Mouse (Mus musculus) CH12F3 (cell line): ENCODE results near the gene Taok1.
"Not testable (repeated sequence)": the region's sequence is repeated elsewhere in the genome, so short reads cannot be mapped to it uniquely, and the experiment has no call there.

Experiments used
- in situ Hi-C: fragments of 300-500 bp; cut with MboI; formaldehyde crosslinking; loops from 2 replicates; pipeline ENCODE4 v1.14.3; 2020; ENCODE audit warnings: low sequenced_read_pairs

Gene Taok1

GRCm38 (mm10) chr11:77590801-77591200 lies 16.8 kb downstream of the Taok1 start:
- in situ Hi-C loops = no loop called here

GRCm38 (mm10) chr11:77585201-77585600 lies 22.4 kb downstream of the Taok1 start:
- in situ Hi-C loops = no loop called here

GRCm38 (mm10) chr11:77545261-77545660 lies 62.4 kb downstream of the Taok1 start:
- in situ Hi-C loops = no loop called here

GRCm38 (mm10) chr11:77532202-77532846 lies 75.3 kb downstream of the Taok1 start:
- in situ Hi-C loops = no loop called here

- in situ Hi-C loops = no loop called here
Observed at GRCm38 (mm10) chr11:77530862-77531261, 76.8 kb downstream of the Taok1 start.

- in situ Hi-C loops = no loop called here
Observed at GRCm38 (mm10) chr11:77529644-77530043, 78.0 kb downstream of the Taok1 start.

GRCm38 (mm10) chr11:77528420-77528819 lies 79.2 kb downstream of the Taok1 start:
- in situ Hi-C loops = not testable (repeated sequence)

GRCm38 (mm10) chr11:77525804-77526486 lies 81.7 kb downstream of the Taok1 start:
- in situ Hi-C loops = no loop called here

- in situ Hi-C loops = no loop called here
Observed at GRCm38 (mm10) chr11:77520601-77521529, 86.8 kb downstream of the Taok1 start.

- in situ Hi-C loops = no loop called here
Observed at GRCm38 (mm10) chr11:77519043-77519442, 88.6 kb downstream of the Taok1 start, which contains the start of gene Gm10392. Gm10392 (minus strand) TSS chr11:77519198.

- in situ Hi-C loops = no loop called here
Observed at GRCm38 (mm10) chr11:77518051-77518798, 89.4 kb downstream of the Taok1 start.

GRCm38 (mm10) chr11:77516553-77517425 lies 90.8 kb downstream of the Taok1 start:
- in situ Hi-C loops = no loop called here

GRCm38 (mm10) chr11:77515637-77516552 lies 91.7 kb downstream of the Taok1 start, which contains the start of gene Trp53i13:
Trp53i13 (minus strand) TSS chr11:77515980.
- in situ Hi-C loops = no loop called here

GRCm38 (mm10) chr11:77514832-77515636 lies 92.6 kb downstream of the Taok1 start, which contains the start of gene Abhd15:
Abhd15 (plus strand) TSS chr11:77515121.
- in situ Hi-C loops = no loop called here

GRCm38 (mm10) chr11:77514281-77514831 lies 93.3 kb downstream of the Taok1 start:
- in situ Hi-C loops = no loop called here

- in situ Hi-C loops = no loop called here
Observed at GRCm38 (mm10) chr11:77513811-77514170, 93.8 kb downstream of the Taok1 start.
